9 mouse cellular contexts compared by ENCODE assay signal in the genomic region with DNA sequence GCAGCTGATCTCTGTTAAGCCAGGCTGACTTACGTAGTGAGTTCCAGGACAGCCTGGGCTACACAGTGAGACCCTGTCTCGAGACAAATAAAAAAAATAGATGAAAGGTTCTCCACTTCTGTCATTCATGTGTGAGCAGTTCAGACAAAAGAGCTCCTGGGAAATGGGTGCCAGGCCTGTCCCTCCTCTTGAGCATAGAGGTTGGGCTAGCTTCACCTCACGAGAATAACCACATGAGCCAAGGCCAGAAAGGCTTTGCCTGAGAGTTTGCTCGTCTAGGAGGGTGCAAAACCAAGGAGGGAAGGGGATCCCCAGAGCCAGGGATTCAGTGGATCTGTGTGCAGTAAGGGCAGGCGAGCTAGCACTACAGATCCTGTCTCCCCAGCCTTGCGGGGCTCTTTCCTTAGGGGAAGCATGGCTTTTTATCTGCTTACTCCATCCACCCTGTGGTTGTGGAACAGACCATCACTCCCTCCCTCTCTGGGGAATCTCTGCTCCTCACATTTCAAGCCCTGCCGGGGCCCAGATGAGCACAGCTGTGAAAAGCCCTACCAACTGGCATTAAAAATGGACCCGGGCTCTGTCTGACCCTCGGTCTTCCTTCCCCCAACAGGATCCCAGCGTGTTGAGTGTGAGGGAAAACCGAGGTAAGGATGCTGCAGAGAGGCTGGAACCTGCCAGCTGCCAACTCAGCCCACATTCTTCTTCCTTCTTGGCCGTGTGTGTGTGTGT. TPM values are rescaled to one million over a fixed set of nuclear protein-coding genes. Genes with fewer than 3 reads are reported as not detected.
DNase-seq lines count a peak whose midpoint lies in the region; ATAC-seq lines count a peak whose summit lies in the region.
"Had no signal": no experiment of that assay in that cellular context is flagged by ENCODE, and none has a peak within 500 bp of the region (broad histone marks: within the 10 kb centered on the region; RNA-seq: fewer than 3 reads in every experiment).

No protein-coding gene starts in this region.

- H3K9ac ChIP-seq in kidney, embryonic 15.5 days: no peak overlapping the region
- H3K9ac ChIP-seq in midbrain, embryonic 15.5 days: no peak overlapping the region

- H3K36me3 ChIP-seq in kidney, embryonic 15.5 days: peaks cover 19% of the 10 kb centered on the region
- H3K36me3 ChIP-seq in embryonic facial prominence, embryonic 10.5 days (replicated peaks): peaks cover 87% of the 10 kb centered on the region
- peaks cover 94% of the 10 kb centered on the region for H3K36me3 ChIP-seq in hindbrain, embryonic 10.5 days
- H3K36me3 ChIP-seq in midbrain, embryonic 15.5 days (replicated peaks): peaks cover 8% of the 10 kb centered on the region; the same call in 1 of the 2 replicates

- peaks cover 38% of the 10 kb centered on the region for H3K4me1 ChIP-seq in kidney, embryonic 15.5 days
- H3K4me1 ChIP-seq in embryonic facial prominence, embryonic 10.5 days: peaks cover 52% of the 10 kb centered on the region
- H3K4me1 ChIP-seq in hindbrain, embryonic 10.5 days (replicated peaks): peaks cover 82% of the 10 kb centered on the region
- H3K4me1 ChIP-seq in midbrain, embryonic 15.5 days: peaks cover 10% of the 10 kb centered on the region

- no peaks in the 10 kb centered on the region for H3K27me3 ChIP-seq in kidney, embryonic 15.5 days
- no peaks in the 10 kb centered on the region for H3K27me3 ChIP-seq in embryonic facial prominence, embryonic 10.5 days (replicated peaks; ENCODE audit: low read depth, poor library complexity, severe bottlenecking)
- H3K27me3 ChIP-seq in hindbrain, embryonic 10.5 days (ENCODE audit: insufficient read depth, poor library complexity, severe bottlenecking): 0 out of 2 replicates have a peak, but pooled peaks cover 3% of the 10 kb centered on the region
- no peaks in the 10 kb centered on the region for H3K27me3 ChIP-seq in midbrain, embryonic 15.5 days (replicated peaks)

- H3K4me2 ChIP-seq in kidney, embryonic 15.5 days: no peak overlapping the region
- H3K4me2 ChIP-seq in midbrain, embryonic 15.5 days: no peak overlapping the region

- DNase-seq in kidney, adult 8-10 months: no peak
- no peak for DNase-seq in embryonic facial prominence, embryonic 10.5 days (ENCODE audit: low spot score)
- DNase-seq in hindbrain, embryonic 10.5 days (ENCODE audit: low spot score): peak; percentile 38
- DNase-seq in right cerebral cortex, adult 18-20 months: no peak
- DNase-seq in ovary, postnatal 36 days (ENCODE audit: low spot score): no peak
- no peak for DNase-seq in spleen, postnatal 36 days (ENCODE audit: low spot score in 2 of 2)
- DNase-seq: kidney, postnatal 14 days had no signal

- H3K27ac ChIP-seq in kidney, embryonic 15.5 days: peak overlapping the region; percentile 68
- H3K27ac ChIP-seq in embryonic facial prominence, embryonic 10.5 days (replicated peaks): peak overlapping the region; percentile 55; the same call in 1 of the 2 replicates
- peak overlapping the region; percentile 98 for H3K27ac ChIP-seq in hindbrain, embryonic 10.5 days
- peak overlapping the region; percentile 2; the same call in 1 of the 2 replicates for H3K27ac ChIP-seq in midbrain, embryonic 15.5 days

- H3K4me3 ChIP-seq in kidney, embryonic 15.5 days (replicated peaks): no peak overlapping the region
- no peak overlapping the region for H3K4me3 ChIP-seq in embryonic facial prominence, embryonic 10.5 days
- no peak overlapping the region for H3K4me3 ChIP-seq in hindbrain, embryonic 10.5 days
- H3K4me3 ChIP-seq in midbrain, embryonic 15.5 days: no peak overlapping the region

- WGBS in kidney, embryonic 15.5 days: 38% methylated on average over 12 of the region's 12 CpGs
- 54% methylated on average over 12 of the region's 12 CpGs for WGBS in embryonic facial prominence, embryonic 10.5 days
- WGBS in hindbrain, embryonic 10.5 days: 51% methylated on average over 12 of the region's 12 CpGs
- WGBS in midbrain, embryonic 15.5 days: 51% methylated on average over 12 of the region's 12 CpGs

- no peaks in the 10 kb centered on the region for H3K9me3 ChIP-seq in kidney, embryonic 15.5 days (replicated peaks)
- H3K9me3 ChIP-seq in embryonic facial prominence, embryonic 10.5 days: no peaks in the 10 kb centered on the region
- H3K9me3 ChIP-seq in hindbrain, embryonic 10.5 days: no peaks in the 10 kb centered on the region
- H3K9me3 ChIP-seq in midbrain, embryonic 15.5 days: no peaks in the 10 kb centered on the region

- no peak; the same call in 1 of the 2 replicates for ATAC-seq in kidney, embryonic 15.5 days (replicated peaks; ENCODE audit: low FRiP score)
- ATAC-seq in midbrain, embryonic 15.5 days (replicated peaks): no peak

RNA-seq across cellular contexts. Expression of gene Pik3c2b, which starts 32.3 kb away (rescaled TPM):
- 6.1 and 6.3 TPM in 2 replicates for polyA plus RNA-seq in kidney, embryonic 15.5 days (2015; fragmentation: Nextera tagmentation; extraction: Ambion mirVana)
- 8.6 and 10.5 TPM in 2 replicates for polyA plus RNA-seq in embryonic facial prominence, embryonic 10.5 days (2016; fragmentation: Nextera tagmentation; extraction: Ambion mirVana)
- 16.8 and 20.8 TPM in 2 replicates for polyA plus RNA-seq in hindbrain, embryonic 10.5 days (2016; fragmentation: Nextera tagmentation; extraction: Ambion mirVana)
- polyA plus RNA-seq in midbrain, embryonic 15.5 days (2015; fragmentation: Nextera tagmentation; extraction: Ambion mirVana): 16.2 and 17.1 TPM in 2 replicates

RNA-seq across cellular contexts. Expression of gene Mdm4, which starts 47.4 kb away (rescaled TPM):
- polyA plus RNA-seq in kidney, embryonic 15.5 days (2015; fragmentation: Nextera tagmentation; extraction: Ambion mirVana): 32.4 and 32.6 TPM in 2 replicates
- 37.7 and 41.4 TPM in 2 replicates for polyA plus RNA-seq in embryonic facial prominence, embryonic 10.5 days (2016; fragmentation: Nextera tagmentation; extraction: Ambion mirVana)
- polyA plus RNA-seq in hindbrain, embryonic 10.5 days (2016; fragmentation: Nextera tagmentation; extraction: Ambion mirVana): 31.9 and 36.3 TPM in 2 replicates
- polyA plus RNA-seq in midbrain, embryonic 15.5 days (2015; fragmentation: Nextera tagmentation; extraction: Ambion mirVana): 44.3 and 45.4 TPM in 2 replicates

RNA-seq across cellular contexts. Expression of gene Ppp1r15b, which starts 53.2 kb away (rescaled TPM):
- polyA plus RNA-seq in kidney, embryonic 15.5 days (2015; fragmentation: Nextera tagmentation; extraction: Ambion mirVana): 42.1 and 42.2 TPM in 2 replicates
- 49.4 and 57.3 TPM in 2 replicates for polyA plus RNA-seq in embryonic facial prominence, embryonic 10.5 days (2016; fragmentation: Nextera tagmentation; extraction: Ambion mirVana)
- polyA plus RNA-seq in hindbrain, embryonic 10.5 days (2016; fragmentation: Nextera tagmentation; extraction: Ambion mirVana): 46.2 and 54.6 TPM in 2 replicates
- 29.2 and 30.1 TPM in 2 replicates for polyA plus RNA-seq in midbrain, embryonic 15.5 days (2015; fragmentation: Nextera tagmentation; extraction: Ambion mirVana)

Comparison
In these comparisons a context has a peak if more than half of its experiments do, and no peak if none do; other contexts are left out.
1. H3K27ac ChIP-seq: peak in every context shown above with its lines; median percentile 98 in hindbrain, embryonic 10.5 days; 68 in kidney, embryonic 15.5 days; 55 in embryonic facial prominence, embryonic 10.5 days; 2 in midbrain, embryonic 15.5 days.